In genomic region chr6:37415034-37415433, GRCm38 (mm10) we compare ENCODE assay signal across 8 mouse cellular contexts. TPM values are rescaled to one million over a fixed set of nuclear protein-coding genes. Genes with fewer than 3 reads are reported as not detected.
A peak's percentile ranks its signal among the peaks of the same experiment; 100 is the strongest.
DNase-seq lines count a peak whose midpoint lies in the region; ATAC-seq and TF ChIP-seq lines count a peak whose summit lies in the region.

No protein-coding gene starts in this region.

- TF ChIP-seq CTCF in forebrain, postnatal 0 days (IDR thresholded peaks at IDR 0.05; ENCODE audit: low read depth) = no peak

- no peaks in the 10 kb centered on the region for H3K4me1 ChIP-seq in forebrain, embryonic 14.5 days (ENCODE audit: control insufficient read depth, insufficient read depth, low read length)
- H3K4me1 ChIP-seq in forebrain, postnatal 0 days (ENCODE audit: insufficient read depth) = no peaks in the 10 kb centered on the region
- H3K4me1 ChIP-seq in kidney, embryonic 14.5 days (ENCODE audit: control insufficient read depth, insufficient read depth, low read length) = peaks cover 48% of the 10 kb centered on the region

- WGBS in forebrain, embryonic 14.5 days = 54% methylated on average over 7 of the region's 7 CpGs
- 51% methylated on average over 7 of the region's 7 CpGs for WGBS in forebrain, postnatal 0 days
- 24% methylated on average over 7 of the region's 7 CpGs for WGBS in kidney, embryonic 14.5 days

- H3K9me3 ChIP-seq in forebrain, embryonic 14.5 days (replicated peaks; ENCODE audit: control insufficient read depth, low read length) = no peaks in the 10 kb centered on the region
- H3K9me3 ChIP-seq in forebrain, postnatal 0 days (ENCODE audit: low read length) = no peaks in the 10 kb centered on the region
- no peaks in the 10 kb centered on the region for H3K9me3 ChIP-seq in kidney, embryonic 14.5 days (ENCODE audit: control insufficient read depth, low read length)

- no peak; the same call in 1 of the 2 replicates for ATAC-seq in forebrain, embryonic 14.5 days
- no peak for ATAC-seq in forebrain, postnatal 0 days
- peak; percentile 76 for ATAC-seq in kidney, embryonic 14.5 days (ENCODE audit: low FRiP score, low TSS enrichment)

- no peaks in the 10 kb centered on the region for H3K27me3 ChIP-seq in forebrain, embryonic 14.5 days (replicated peaks; ENCODE audit: control insufficient read depth, insufficient read depth, low read length)
- no peaks in the 10 kb centered on the region for H3K27me3 ChIP-seq in forebrain, postnatal 0 days (ENCODE audit: insufficient read depth, low read length)
- H3K27me3 ChIP-seq in kidney, embryonic 14.5 days (ENCODE audit: control insufficient read depth, insufficient read depth, low read length) = no peaks in the 10 kb centered on the region

- DNase-seq in forebrain, embryonic 14.5 days (ENCODE audit: low spot score) = peak; percentile 18
- no peak for DNase-seq in forebrain, postnatal 0 days
- DNase-seq in gastrocnemius, postnatal 25 days = peak; percentile 58
- peak; percentile 29 for DNase-seq in neural tube, embryonic 10.5 days (ENCODE audit: extremely low spot score, low spot score)
- DNase-seq in layer of hippocampus, postnatal 14 days (ENCODE audit: low spot score in 2 of 2) = no peak
- no peak for DNase-seq in layer of hippocampus, postnatal 25 days (ENCODE audit: extremely low spot score in 1 of 2, low spot score in 1 of 2)
- no peak for DNase-seq in adrenal gland, postnatal 25 days

- H3K9ac ChIP-seq in forebrain, embryonic 14.5 days (ENCODE audit: low read length) = no peak overlapping the region
- no peak overlapping the region for H3K9ac ChIP-seq in forebrain, postnatal 0 days
- no peak overlapping the region for H3K9ac ChIP-seq in kidney, embryonic 14.5 days (ENCODE audit: low read depth, low read length)

- H3K4me2 ChIP-seq in forebrain, embryonic 14.5 days (ENCODE audit: low read length) = no peak overlapping the region
- H3K4me2 ChIP-seq in forebrain, postnatal 0 days (ENCODE audit: low read depth) = no peak overlapping the region
- H3K4me2 ChIP-seq in kidney, embryonic 14.5 days (replicated peaks; ENCODE audit: low read depth, low read length) = no peak overlapping the region

- no peak overlapping the region for H3K4me3 ChIP-seq in forebrain, embryonic 14.5 days (ENCODE audit: low read depth, low read length)
- H3K4me3 ChIP-seq in forebrain, postnatal 0 days (ENCODE audit: low read depth, low read length) = no peak overlapping the region
- no peak overlapping the region for H3K4me3 ChIP-seq in kidney, embryonic 14.5 days (ENCODE audit: low read length)

- H3K36me3 ChIP-seq in forebrain, embryonic 14.5 days (ENCODE audit: control insufficient read depth, insufficient read depth, low read length) = no peaks in the 10 kb centered on the region
- no peaks in the 10 kb centered on the region for H3K36me3 ChIP-seq in forebrain, postnatal 0 days (ENCODE audit: insufficient read depth)
- H3K36me3 ChIP-seq in kidney, embryonic 14.5 days (ENCODE audit: control insufficient read depth, insufficient read depth, low read length) = peaks cover 6% of the 10 kb centered on the region; the same call in 1 of the 2 replicates

- H3K27ac ChIP-seq in forebrain, embryonic 14.5 days (ENCODE audit: low read depth, low read length) = no peak overlapping the region
- no peak overlapping the region for H3K27ac ChIP-seq in forebrain, postnatal 0 days (ENCODE audit: low read depth, low read length)
- H3K27ac ChIP-seq in kidney, embryonic 14.5 days (ENCODE audit: low read depth, low read length) = peak overlapping the region; percentile 19; the same call in 1 of the 2 replicates

RNA-seq across cellular contexts. Expression of gene Creb3l2, which starts 26.9 kb away (rescaled TPM):
- polyA plus RNA-seq in forebrain, embryonic 14.5 days (2014; fragmentation: Nextera tagmentation; extraction: Ambion mirVana) = 2.4 and 2.9 TPM in 2 replicates
- 3.2 and 5.0 TPM in 2 replicates for total RNA-seq in forebrain, postnatal 0 days (2014; rRNA removed)
- polyA plus RNA-seq in forebrain, postnatal 0 days (2015; fragmentation: Nextera tagmentation; extraction: Ambion mirVana) = 1.3 and 2.0 TPM in 2 replicates
- total RNA-seq in gastrocnemius, postnatal 25 days (2021) = 10 to 100 TPM; 10.6 to 11.9 TPM
- 21.3 and 34.2 TPM in 2 replicates for polyA plus RNA-seq in kidney, embryonic 14.5 days (2014; fragmentation: Nextera tagmentation; extraction: Ambion mirVana)
- total RNA-seq in layer of hippocampus, postnatal 14 days (2021) = 10 to 100 TPM in 1 of 2 experiments, 1 to 10 TPM in 1; 9.4 to 11.0 TPM
- total RNA-seq in layer of hippocampus, postnatal 25 days (2021) = 10 to 100 TPM in 1 of 2 experiments, 1 to 10 TPM in 1; 8.8 to 10.3 TPM
- total RNA-seq in adrenal gland, postnatal 25 days (2021) = 78.9 and 95.9 TPM in 2 replicates

Comparison
In these comparisons a context has a peak if more than half of its experiments do, and no peak if none do; other contexts are left out.
1. DNase-seq: peak in forebrain, embryonic 14.5 days (single experiment), gastrocnemius, postnatal 25 days (single experiment) and neural tube, embryonic 10.5 days (single experiment); none in forebrain, postnatal 0 days (single experiment), layer of hippocampus, postnatal 14 days (0 of 2), layer of hippocampus, postnatal 25 days (0 of 2) and adrenal gland, postnatal 25 days (single experiment).